Mouse (Mus musculus): ENCODE data around the gene Sult1a1.
A peak's percentile ranks its signal among the peaks of the same experiment; 100 is the strongest.
"Not testable (repeated sequence)": the region's sequence is repeated elsewhere in the genome, so short reads cannot be mapped to it uniquely, and the experiment has no call there.

Sult1a1 gene

GRCm38 (mm10) chr7:126696886-126697285, 20.7 kb upstream of the Sult1a1 start:
- no peak for DNase-seq (ENCODE audit: extremely low read depth, low read depth)

DNA sequence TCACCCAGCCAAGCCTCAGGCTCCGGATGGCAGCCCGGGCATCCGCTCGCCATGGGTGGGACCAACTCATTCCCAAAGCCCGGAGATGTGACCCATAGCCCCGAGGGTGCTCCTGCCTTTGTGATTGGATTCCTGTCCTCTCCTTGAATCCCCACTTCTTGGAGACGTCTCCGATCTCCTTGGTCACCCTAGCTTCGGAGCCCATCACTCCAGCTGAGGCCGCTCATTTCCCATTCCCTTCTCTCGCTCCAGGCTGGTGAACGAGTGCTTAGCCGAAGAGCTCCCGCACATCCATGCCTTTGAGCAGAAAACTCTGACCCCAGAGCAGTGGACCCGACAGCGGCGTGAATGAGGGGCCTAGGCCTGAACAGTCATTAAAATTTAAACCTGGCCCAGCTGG, 20.1 kb upstream of the Sult1a1 start:
- no peak for DNase-seq (ENCODE audit: extremely low read depth, low read depth)

DNA sequence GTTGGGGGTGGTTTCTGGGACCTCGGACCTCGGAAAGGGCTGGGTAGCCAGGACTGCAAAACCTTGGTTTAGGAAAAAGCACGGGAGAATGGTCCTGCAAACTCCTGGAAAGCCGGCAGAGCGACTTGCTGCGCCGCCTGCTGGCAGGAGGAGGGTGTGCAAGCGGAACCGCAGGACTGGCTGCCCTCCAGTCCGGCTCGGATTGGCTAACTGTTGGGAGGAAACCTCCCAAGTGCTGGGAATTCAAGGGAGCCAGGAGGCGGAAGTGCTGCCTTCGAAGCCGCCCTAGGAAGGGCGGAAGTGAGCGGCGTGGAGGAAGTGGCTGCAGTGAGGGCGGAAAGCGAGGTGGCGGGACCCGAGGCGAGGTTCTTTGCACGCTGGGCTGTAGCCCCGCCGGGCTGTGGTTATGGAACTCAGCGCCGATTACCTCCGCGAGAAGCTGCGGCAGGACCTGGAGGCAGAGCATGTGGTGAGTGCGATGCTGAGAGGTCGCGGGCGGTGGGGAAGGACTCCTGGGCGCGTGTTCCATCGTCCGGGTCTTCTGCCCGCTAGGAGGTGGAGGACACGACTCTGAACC, 19.5 kb upstream of the Sult1a1 start, which contains the start of gene Slx1b:
Gene Slx1b, minus strand, starts transcription at position 154 of the 577 bp plus-strand sequence.
- peak; percentile 96 for DNase-seq (ENCODE audit: extremely low read depth, low read depth)

- peak; percentile 57 for DNase-seq (ENCODE audit: extremely low read depth, low read depth)
Observed at GRCm38 (mm10) chr7:126695210-126695611, 19.0 kb upstream of the Sult1a1 start, which contains the start of gene Bola2. TSS of gene Bola2 (plus strand) at chr7:126695401.

DNA sequence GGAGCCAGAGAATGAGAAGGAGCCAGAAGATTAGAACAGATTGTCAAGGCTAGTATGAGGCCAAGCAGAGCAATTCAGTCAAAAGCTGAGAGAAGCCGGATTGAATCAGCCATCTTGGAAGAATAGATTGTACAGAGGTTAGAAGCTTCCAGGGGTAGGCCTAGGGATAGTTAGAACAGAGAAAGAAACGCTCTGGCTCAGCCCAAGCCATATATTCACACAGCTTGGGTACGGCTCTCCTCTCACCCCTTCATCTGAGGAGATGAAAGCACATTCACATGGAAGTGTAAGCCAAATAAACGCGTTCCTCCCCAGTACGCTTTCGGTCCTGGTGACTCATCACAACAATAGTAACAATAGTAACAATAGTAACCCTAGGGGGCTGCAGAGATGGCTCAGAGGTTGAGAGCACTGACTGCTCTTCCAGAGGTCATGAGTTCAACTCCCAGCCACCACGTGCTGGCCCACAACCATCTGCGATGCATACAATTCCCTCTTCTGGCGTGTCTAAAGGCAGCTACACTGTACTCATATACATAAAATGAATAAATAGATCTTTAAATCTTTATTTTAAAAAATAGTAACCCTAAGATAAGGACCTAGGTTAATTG, 18.3 kb upstream of the Sult1a1 start:
- DNase-seq (ENCODE audit: extremely low read depth, low read depth): no peak

- DNase-seq (ENCODE audit: extremely low read depth, low read depth): no peak
Observed at GRCm38 (mm10) chr7:126693781-126694180, 17.5 kb upstream of the Sult1a1 start.

DNA sequence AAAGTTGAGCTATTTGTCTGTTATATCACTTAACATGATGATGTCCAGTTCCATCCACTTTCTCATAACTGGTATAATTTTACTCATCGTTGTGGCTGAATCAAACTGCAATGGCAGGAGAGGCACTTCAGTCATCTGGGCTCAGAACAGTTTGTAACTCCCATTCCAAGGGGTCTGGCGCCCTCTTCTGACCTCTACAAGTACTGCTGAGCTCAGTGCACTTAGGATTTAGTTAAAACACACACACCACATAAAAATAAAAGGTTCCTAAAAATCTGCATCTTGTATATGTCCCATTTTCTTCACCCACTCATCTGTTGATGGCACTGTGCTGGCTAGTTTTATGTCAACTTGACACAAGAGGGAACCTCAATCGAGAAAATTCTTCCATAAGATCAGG, 17.0 kb upstream of the Sult1a1 start:
- DNase-seq (ENCODE audit: extremely low read depth, low read depth): peak; percentile 76

GRCm38 (mm10) chr7:126692426-126692825, 16.2 kb upstream of the Sult1a1 start:
- DNase-seq (ENCODE audit: extremely low read depth, low read depth): no peak

GRCm38 (mm10) chr7:126691676-126692075, 15.4 kb upstream of the Sult1a1 start:
- no peak for DNase-seq (ENCODE audit: extremely low read depth, low read depth)

- no peak for DNase-seq (ENCODE audit: extremely low read depth, low read depth)
Observed at GRCm38 (mm10) chr7:126690737-126691136, 14.5 kb upstream of the Sult1a1 start.

- DNase-seq (ENCODE audit: extremely low read depth, low read depth): no peak
Observed at GRCm38 (mm10) chr7:126689021-126689420, 12.8 kb upstream of the Sult1a1 start.

- not testable (repeated sequence) for DNase-seq (ENCODE audit: extremely low read depth, low read depth)
Observed at GRCm38 (mm10) chr7:126688156-126688555, 11.9 kb upstream of the Sult1a1 start.

DNA sequence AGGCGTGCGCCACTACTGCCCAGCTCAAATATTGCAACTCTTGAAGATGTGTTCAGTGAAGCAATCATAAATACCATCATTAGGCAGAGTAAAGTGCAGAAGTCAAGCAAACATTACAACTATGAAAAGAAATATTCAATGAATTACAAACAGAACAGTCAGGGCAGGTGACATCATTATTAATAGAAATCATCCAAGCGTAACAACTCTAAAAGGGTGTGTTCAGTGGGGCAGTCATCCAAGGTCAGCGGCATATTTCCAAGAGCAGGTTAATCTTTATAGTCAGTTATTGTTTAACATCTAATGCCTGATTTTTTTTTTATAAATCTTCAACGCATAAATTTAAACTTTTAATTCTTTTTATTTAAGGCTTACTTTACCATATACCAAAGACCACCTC, 5.0 kb upstream of the Sult1a1 start:
- DNase-seq (ENCODE audit: extremely low read depth, low read depth): no peak

DNA sequence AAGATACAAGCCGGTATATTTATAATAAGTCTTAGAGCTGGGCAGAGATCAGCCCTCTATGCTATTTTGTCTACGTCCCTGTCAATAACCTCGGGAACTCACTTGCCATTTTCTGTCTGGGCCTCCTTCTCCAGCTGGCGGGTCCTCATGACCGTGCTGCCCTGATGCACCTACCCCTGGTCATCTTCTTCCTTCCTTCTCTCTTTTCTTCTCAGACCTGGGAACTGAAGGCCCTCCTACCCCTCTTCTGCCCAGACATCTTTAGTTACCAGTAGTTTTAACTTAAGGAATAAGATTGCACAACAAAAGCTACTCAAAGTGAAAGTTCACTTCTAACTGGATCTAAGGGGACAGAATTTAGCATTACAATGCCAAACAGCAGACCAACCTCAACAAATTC, 3.5 kb upstream of the Sult1a1 start:
- no peak for DNase-seq (ENCODE audit: extremely low read depth, low read depth)

- DNase-seq (ENCODE audit: extremely low read depth, low read depth): no peak
Observed at GRCm38 (mm10) chr7:126678545-126679341, 2.5 kb upstream of the Sult1a1 start.

GRCm38 (mm10) chr7:126676631-126677220, 494 bp upstream of the Sult1a1 start:
- DNase-seq (ENCODE audit: extremely low read depth, low read depth): no peak

- no peak for DNase-seq (ENCODE audit: extremely low read depth, low read depth)
Observed at GRCm38 (mm10) chr7:126675104-126675503, 1.1 kb downstream of the Sult1a1 start.

DNA sequence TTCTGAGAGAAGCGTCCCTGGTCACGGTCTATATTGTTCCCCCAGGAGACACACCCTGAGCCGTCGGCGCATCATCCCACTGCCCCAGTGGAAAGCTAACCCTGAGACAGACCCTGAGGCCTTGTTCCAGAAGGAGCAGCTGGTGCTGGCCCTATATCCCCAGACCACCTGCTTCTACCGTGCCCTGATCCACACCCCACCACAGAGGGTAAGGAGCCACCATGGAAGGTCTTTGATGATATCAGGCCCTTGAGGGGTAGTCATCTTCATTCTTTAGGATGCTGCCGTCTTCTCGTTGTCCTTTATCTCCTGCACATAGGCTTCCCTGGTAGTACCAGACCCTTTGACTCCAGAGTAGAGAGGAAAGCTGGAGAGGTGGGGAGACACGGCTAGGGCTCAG, 4.1 kb downstream of the Sult1a1 start:
- no peak for DNase-seq (ENCODE audit: extremely low read depth, low read depth)

DNA sequence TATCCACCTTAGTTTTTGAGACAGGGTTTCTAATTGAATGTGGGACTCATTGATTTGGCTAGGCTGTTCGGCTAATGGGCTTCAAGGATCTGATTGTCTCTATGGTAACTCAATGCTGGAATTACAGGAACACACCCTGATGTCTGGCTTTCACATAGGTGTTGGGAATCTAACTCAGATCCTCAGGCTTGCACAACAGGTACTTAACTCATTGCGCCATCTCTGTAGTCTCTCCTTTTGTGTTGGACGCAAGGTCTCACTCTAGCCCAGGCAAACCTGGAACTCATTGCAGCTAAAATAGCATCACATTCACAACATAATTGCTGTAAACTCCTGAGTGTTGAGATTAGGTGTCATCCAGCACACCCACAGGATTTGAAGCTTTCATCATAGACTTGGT, 6.1 kb downstream of the Sult1a1 start:
- DNase-seq (ENCODE audit: extremely low read depth, low read depth): no peak

DNA sequence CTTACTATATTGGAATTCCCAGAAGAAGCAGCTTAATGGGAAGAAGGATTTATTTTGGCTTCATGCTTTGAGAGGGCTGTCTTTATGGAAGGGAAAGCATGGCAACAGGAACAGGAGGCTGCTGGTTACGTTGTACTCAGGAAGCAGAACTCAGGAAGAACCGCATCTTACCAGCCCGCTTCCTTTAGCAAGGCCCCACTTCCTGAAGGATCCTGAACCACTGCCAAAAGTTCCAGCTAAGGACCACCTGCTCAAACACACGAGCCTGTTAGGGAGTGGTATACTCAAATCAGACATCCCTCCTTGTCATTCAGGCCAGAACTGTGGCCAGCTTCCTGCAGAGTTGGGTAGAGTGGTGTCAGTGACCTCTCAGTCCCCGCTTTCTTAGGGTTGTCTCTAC, 7.8 kb downstream of the Sult1a1 start:
- no peak for DNase-seq (ENCODE audit: extremely low read depth, low read depth)

DNA sequence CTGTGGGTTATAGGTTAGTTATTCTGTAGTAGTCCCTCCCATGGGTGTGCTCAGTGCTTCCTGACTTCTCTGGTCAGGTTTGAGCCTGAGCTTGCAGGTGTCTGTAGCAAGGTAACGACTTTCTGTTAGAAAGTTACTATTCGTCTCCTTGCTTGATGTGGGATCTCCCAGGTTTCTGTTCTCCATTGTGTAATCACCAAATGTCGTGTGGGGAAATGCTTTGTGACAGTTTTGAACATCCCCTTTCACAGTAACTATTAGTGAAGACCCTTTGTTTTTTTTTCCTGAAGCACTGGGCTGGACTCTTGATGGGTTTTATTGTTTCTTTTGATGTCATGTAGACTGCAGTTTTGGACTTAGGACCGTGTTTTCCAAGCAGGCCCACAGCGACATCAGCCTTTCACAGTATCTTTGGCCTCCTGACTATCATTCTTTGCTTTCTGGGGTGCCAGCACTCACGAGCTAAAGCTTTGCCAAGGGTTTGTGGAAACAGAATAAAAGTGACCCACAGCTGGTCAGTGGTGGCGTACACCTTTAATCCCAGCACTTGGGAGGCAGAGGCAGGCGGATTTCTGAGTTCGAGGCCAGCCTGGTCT, 8.6 kb downstream of the Sult1a1 start:
- no peak for DNase-seq (ENCODE audit: extremely low read depth, low read depth)

- DNase-seq (ENCODE audit: extremely low read depth, low read depth): no peak
Observed at GRCm38 (mm10) chr7:126665269-126665668, 11.0 kb downstream of the Sult1a1 start.

Data from MEL-GATA-1-ER (cell line).